Mouse (Mus musculus) intestine, postnatal 0 days (tissue): Measurements from ENCODE around the gene Fcrl6. TPM values are rescaled to one million over a fixed set of nuclear protein-coding genes. Genes with fewer than 3 reads are reported as not detected.

ENCODE experiments used
- ATAC-seq: fragments of 200-750 bp; cut with Nextera tagmentation; 2 replicates; pipeline ENCODE4 v1.8.0; 2017; ENCODE audit warnings: mild to moderate bottlenecking, moderate TSS enrichment, moderate library complexity
- H3K27ac ChIP-seq: fragments of 300-500 bp; sonication (generic); 2 replicates; pipeline ENCODE4 v1.5.1; 2014; ENCODE audit warnings: mild to moderate bottlenecking, low read depth, low read length, moderate library complexity
- H3K27me3 ChIP-seq: fragments of 300-500 bp; sonication (generic); replicated peaks from 2 replicates; pipeline ENCODE4 v1.6.1; 2014; ENCODE audit warnings: low read length, mixed read lengths; ENCODE audit not compliant: control insufficient read depth, insufficient read depth
- H3K36me3 ChIP-seq: fragments of 300-500 bp; sonication (generic); 2 replicates; pipeline ENCODE4 v1.6.1; 2014; ENCODE audit warnings: mild to moderate bottlenecking, moderate library complexity; ENCODE audit not compliant: control insufficient read depth, insufficient read depth
- H3K4me1 ChIP-seq: fragments of 300-500 bp; sonication (generic); replicated peaks from 2 replicates; pipeline ENCODE4 v1.6.1; 2014; ENCODE audit warnings: antibody characterized with exemption, low read length, mixed read lengths; ENCODE audit not compliant: control insufficient read depth, insufficient read depth
- H3K4me2 ChIP-seq: fragments of 300-500 bp; sonication (generic); replicated peaks from 2 replicates; pipeline ENCODE4 v1.6.1; 2014; ENCODE audit warnings: low read depth, mild to moderate bottlenecking, moderate library complexity
- H3K4me3 ChIP-seq: fragments of 300-500 bp; sonication (generic); 2 replicates; pipeline ENCODE4 v1.5.1; 2014; ENCODE audit warnings: low read depth, low read length
- H3K9ac ChIP-seq: fragments of 300-500 bp; sonication (generic); 2 replicates; pipeline ENCODE4 v1.6.1; 2014; ENCODE audit warnings: mild to moderate bottlenecking, low read depth, low read length
- H3K9me3 ChIP-seq: fragments of 300-500 bp; sonication (generic); 2 replicates; pipeline ENCODE4 v1.6.1; 2016; ENCODE audit warnings: mixed run types; ENCODE audit not compliant: control insufficient read depth
- CTCF ChIP-seq: sonication (generic); IDR thresholded peaks from 2 replicates; pipeline ENCODE4 v1.5.1; 2016; ENCODE audit warnings: low read depth, mild to moderate bottlenecking, control low read depth, antibody characterized with exemption, moderate library complexity
- WGBS: fragments of 180-500 bp; shearing (Covaris S2); extraction: QIAGEN DNeasy Blood & Tissue Kit; methylation state at CpG from one replicate; pipeline ENCODE4 v1.1.7; 2014; 5-methylcytosine and 5-hydroxymethylcytosine counted together
- polyA plus RNA-seq: library from polyadenylated mRNA; unstranded; fragments of >200 nt; fragmentation: Nextera tagmentation; extraction: Ambion mirVana; gene quantifications from 2 replicates; pipeline ENCODE4 v1.2.1, GENCODE M21; 2015

Fcrl6 gene
- polyA plus RNA-seq, 1 experiment from 2014 or later: not detected

DNA sequence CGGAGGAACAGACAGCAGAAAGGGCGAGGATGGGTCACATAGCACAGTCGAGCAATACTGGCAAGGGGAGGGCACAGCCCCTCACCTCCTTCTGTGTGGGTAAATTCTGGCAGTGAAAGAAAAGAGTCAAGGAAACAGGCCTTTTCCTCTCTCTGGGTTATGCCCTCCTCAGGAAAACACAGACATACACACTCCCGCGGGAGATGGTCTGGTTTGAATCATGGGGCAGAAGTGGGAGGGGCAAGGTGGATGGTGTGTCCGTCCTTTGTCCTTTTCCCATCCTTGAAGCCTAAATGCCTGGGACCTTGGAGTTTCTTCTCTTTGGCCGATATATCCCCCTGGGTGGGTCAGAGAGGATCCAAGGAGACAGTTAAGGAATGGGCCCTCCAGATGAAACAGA lies 27.5 kb upstream of the Fcrl6 start:
- Histone ChIP-seq H3K9ac (no peak overlapping the region), H3K4me1 (no peaks in the 10 kb centered on the region), H3K36me3 (no peaks in the 10 kb centered on the region), H3K9me3 (no peaks in the 10 kb centered on the region), H3K27me3 (no peaks in the 10 kb centered on the region), H3K4me2 (no peak overlapping the region), H3K4me3 (no peak overlapping the region), H3K27ac (no peak overlapping the region)
- WGBS: 56% methylated on average over 7 of the region's 7 CpGs
- no peak for ATAC-seq
- no peak for TF ChIP-seq CTCF

DNA sequence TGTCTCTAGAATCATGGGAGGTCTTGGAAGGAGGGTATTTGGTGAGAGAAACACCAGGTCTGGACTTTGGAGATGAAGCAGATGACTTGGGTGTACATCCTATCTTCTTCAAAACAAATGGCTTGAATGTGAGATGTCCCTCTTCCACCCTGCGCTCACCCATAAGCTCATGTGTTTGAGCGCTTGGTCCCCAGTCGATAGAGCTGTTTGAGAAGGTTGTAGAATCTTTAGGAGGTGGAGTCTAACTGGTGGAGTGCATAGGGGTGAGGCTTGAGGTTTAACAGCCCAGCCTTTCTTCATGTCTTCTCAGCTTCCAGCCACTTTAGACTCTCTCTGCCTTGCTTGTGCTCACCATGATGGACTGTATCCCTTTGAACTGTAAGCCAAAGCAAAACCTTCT lies 24.0 kb upstream of the Fcrl6 start:
- Histone ChIP-seq H3K9me3 (no peaks in the 10 kb centered on the region), H3K9ac (no peak overlapping the region), H3K4me1 (no peaks in the 10 kb centered on the region), H3K27me3 (no peaks in the 10 kb centered on the region), H3K4me2 (no peak overlapping the region), H3K36me3 (no peaks in the 10 kb centered on the region), H3K4me3 (no peak overlapping the region), H3K27ac (no peak overlapping the region)
- 93% methylated on average over 3 of the region's 3 CpGs for WGBS
- no peak for ATAC-seq
- no peak for TF ChIP-seq CTCF

DNA sequence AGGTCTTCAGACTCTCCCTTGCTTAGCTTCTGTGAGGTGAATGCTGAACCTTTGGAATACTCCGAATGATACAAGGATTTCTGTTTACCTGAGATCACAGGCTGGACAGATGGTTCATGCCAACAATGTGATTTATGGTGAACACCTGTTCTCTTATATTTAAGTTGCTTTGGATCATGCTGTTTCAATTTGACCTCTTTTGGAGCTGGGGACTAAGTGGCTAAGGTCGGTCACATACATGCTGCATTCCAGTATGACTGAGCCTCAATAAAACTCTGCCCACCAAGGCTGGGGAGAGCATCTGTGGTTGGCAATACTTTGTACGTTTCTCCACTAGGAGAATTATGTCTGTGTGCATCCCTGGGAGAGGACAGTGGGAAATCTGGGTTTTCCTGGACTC lies 21.7 kb upstream of the Fcrl6 start:
- no peak for ATAC-seq
- Histone ChIP-seq H3K27ac (no peak overlapping the region), H3K4me3 (no peak overlapping the region), H3K4me1 (no peaks in the 10 kb centered on the region), H3K9ac (no peak overlapping the region), H3K9me3 (no peaks in the 10 kb centered on the region), H3K27me3 (no peaks in the 10 kb centered on the region), H3K36me3 (no peaks in the 10 kb centered on the region), H3K4me2 (no peak overlapping the region)
- 56% methylated on average over 3 of the region's 3 CpGs for WGBS
- TF ChIP-seq CTCF: no peak

DNA sequence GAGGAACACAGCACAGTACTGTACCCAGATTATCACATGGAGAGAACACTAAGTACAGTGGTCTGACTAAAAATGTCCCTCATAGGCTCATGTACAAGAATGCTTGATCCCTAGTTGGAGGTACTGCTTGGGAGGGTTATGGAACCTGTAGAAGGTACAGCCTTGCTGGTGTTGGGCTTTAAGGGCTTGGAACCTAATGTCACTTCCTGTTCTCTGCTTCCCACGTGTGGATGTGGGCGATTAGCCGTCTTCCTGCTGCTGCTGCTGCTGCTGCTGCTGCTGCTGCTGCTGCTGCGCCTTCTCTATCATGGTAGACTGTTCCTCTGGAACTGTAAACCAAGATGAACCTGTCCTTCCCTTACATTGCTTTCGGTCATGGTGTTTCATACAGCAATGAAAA lies 21.2 kb upstream of the Fcrl6 start:
- H3K9me3 ChIP-seq: no peaks in the 10 kb centered on the region
- WGBS: 57% methylated on average over 5 of the region's 5 CpGs

DNA sequence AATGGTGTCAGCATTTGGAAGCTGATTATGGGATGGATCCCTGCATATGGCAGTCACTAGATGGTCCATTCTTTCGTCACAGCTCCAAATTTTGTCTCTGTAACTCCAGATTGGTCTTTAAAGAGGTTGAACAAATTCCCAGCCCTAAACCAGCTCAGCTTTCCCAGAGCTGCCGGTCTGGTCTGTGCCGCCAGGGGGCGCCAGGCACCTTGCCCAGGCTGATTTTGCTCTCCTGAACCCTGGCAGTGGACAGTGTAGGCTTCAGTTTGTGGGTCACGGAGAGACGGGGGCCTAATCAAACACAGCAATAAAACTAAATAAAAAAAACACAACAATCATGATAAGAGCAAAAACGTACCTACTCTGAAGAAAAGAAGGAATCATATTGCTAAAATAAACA lies 16.9 kb upstream of the Fcrl6 start:
- H3K4me2 ChIP-seq: no peak overlapping the region
- H3K36me3 ChIP-seq: no peaks in the 10 kb centered on the region
- 0 out of 2 replicates have a peak, but pooled peaks cover 4% of the 10 kb centered on the region for H3K27me3 ChIP-seq
- H3K4me1 ChIP-seq: no peaks in the 10 kb centered on the region
- WGBS: 15% methylated on average over 7 of the region's 7 CpGs
- H3K4me3 ChIP-seq: no peak overlapping the region
- H3K9me3 ChIP-seq: no peaks in the 10 kb centered on the region
- H3K9ac ChIP-seq: no peak overlapping the region
- H3K27ac ChIP-seq: no peak overlapping the region
- TF ChIP-seq CTCF: peak; percentile 89
- ATAC-seq: no peak

More for the DNA sequence above, 21.2 kb upstream of the Fcrl6 start:
- H3K4me3 ChIP-seq: no peak overlapping the region
- H3K36me3 ChIP-seq: no peaks in the 10 kb centered on the region
- ATAC-seq: no peak
- H3K9ac ChIP-seq: no peak overlapping the region
- H3K27me3 ChIP-seq: no peaks in the 10 kb centered on the region
- H3K4me1 ChIP-seq: no peaks in the 10 kb centered on the region
- no peak for TF ChIP-seq CTCF
- H3K27ac ChIP-seq: no peak overlapping the region
- H3K4me2 ChIP-seq: no peak overlapping the region

DNA sequence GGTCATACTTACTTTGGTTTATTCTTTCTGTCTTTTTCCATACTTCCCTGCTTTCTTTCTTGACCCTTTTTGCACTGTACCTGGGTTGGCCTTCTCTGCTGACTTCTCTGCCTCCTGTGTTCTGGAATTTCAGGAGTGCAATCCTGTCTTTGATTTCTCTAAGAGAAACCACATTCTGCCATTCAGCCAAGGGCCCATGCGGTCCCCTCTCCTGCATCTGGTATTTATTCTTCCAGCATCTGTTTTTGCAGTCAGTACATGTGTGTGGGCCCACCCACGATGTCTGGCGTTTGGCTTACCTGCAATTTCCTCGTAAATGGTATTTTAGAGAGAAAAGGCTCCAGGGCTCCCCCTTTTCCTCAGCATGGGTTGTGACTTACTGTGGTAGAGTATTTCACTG lies 15.8 kb upstream of the Fcrl6 start:
- H3K9ac ChIP-seq: no peak overlapping the region
- H3K27me3 ChIP-seq: 0 out of 2 replicates have a peak, but pooled peaks cover 4% of the 10 kb centered on the region
- no peak for TF ChIP-seq CTCF
- ATAC-seq: no peak
- no peak overlapping the region for H3K4me3 ChIP-seq
- WGBS: 51% methylated on average over 4 of the region's 4 CpGs
- no peaks in the 10 kb centered on the region for H3K36me3 ChIP-seq
- no peaks in the 10 kb centered on the region for H3K4me1 ChIP-seq
- H3K4me2 ChIP-seq: no peak overlapping the region
- H3K9me3 ChIP-seq: no peaks in the 10 kb centered on the region
- H3K27ac ChIP-seq: no peak overlapping the region
